Mouse (Mus musculus) hindbrain, postnatal 0 days (tissue): ENCODE measurements around the gene Gm9732. TPM values are rescaled to one million over a fixed set of nuclear protein-coding genes. Genes with fewer than 3 reads are reported as not detected.
"Not testable (repeated sequence)": the region's sequence is repeated elsewhere in the genome, so short reads cannot be mapped to it uniquely, and the experiment has no call there.

Experiments
- ATAC-seq: fragments of 200-750 bp; cut with Nextera tagmentation; 2 replicates; pipeline ENCODE4 v1.8.0; 2017; ENCODE audit warnings: mild to moderate bottlenecking, moderate TSS enrichment, moderate library complexity
- DNase-seq: peaks from one replicate; pipeline ENCODE4 v3.0.0-alpha.2; 2015; ENCODE audit warnings: low spot score
- H3K27ac ChIP-seq: fragments of 300-500 bp; sonication (generic); 2 replicates; pipeline ENCODE4 v1.5.1; 2014; ENCODE audit warnings: mild to moderate bottlenecking
- H3K27me3 ChIP-seq: fragments of 300-500 bp; sonication (generic); 2 replicates; pipeline ENCODE4 v1.6.1; 2014; ENCODE audit warnings: low read length, mixed read lengths; ENCODE audit not compliant: insufficient read depth
- H3K36me3 ChIP-seq: fragments of 300-500 bp; sonication (generic); 2 replicates; pipeline ENCODE4 v1.6.1; 2014; ENCODE audit warnings: low read length, mixed read lengths; ENCODE audit not compliant: insufficient read depth
- H3K4me1 ChIP-seq: fragments of 300-500 bp; sonication (generic); 2 replicates; pipeline ENCODE4 v1.6.1; 2014; ENCODE audit warnings: antibody characterized with exemption, low read length, mixed read lengths; ENCODE audit not compliant: insufficient read depth
- H3K4me2 ChIP-seq: fragments of 300-500 bp; sonication (generic); 2 replicates; pipeline ENCODE4 v1.6.1; 2014; ENCODE audit warnings: low read depth, mild to moderate bottlenecking, low read length, moderate library complexity, mixed read lengths
- H3K4me3 ChIP-seq: fragments of 300-500 bp; sonication (generic); 2 replicates; pipeline ENCODE4 v1.5.1; 2014; ENCODE audit warnings: low read length
- H3K9ac ChIP-seq: fragments of 300-500 bp; sonication (generic); replicated peaks from 2 replicates; pipeline ENCODE4 v1.6.1; 2014; ENCODE audit warnings: mild to moderate bottlenecking, low read length, moderate library complexity, mixed read lengths
- H3K9me3 ChIP-seq: fragments of 300-500 bp; sonication (generic); 2 replicates; pipeline ENCODE4 v1.6.1; 2016; ENCODE audit warnings: low read length, mixed read lengths
- whole genome bisulfite sequencing: fragments of 180-500 bp; shearing (Covaris S2); extraction: QIAGEN DNeasy Blood & Tissue Kit; methylation state at CpG from one replicate; pipeline ENCODE4 v1.1.7; 2014; 5-methylcytosine and 5-hydroxymethylcytosine counted together
- polyA plus RNA-seq: library from polyadenylated mRNA; unstranded; fragments of >200 nt; fragmentation: Nextera tagmentation; extraction: Ambion mirVana; gene quantifications from 2 replicates; pipeline ENCODE4 v1.2.1, GENCODE M21; 2015
- total RNA-seq: library from RNA; depleted of rRNA; stranded (reverse); fragments of >200 nt; gene quantifications from 2 replicates; pipeline ENCODE4 v1.2.3, GENCODE M21; 2014; rRNA removed

Gene Gm9732
- total and polyA plus RNA-seq, 2 experiments from 2014 or later = 0.15 to 1.4 TPM

DNA sequence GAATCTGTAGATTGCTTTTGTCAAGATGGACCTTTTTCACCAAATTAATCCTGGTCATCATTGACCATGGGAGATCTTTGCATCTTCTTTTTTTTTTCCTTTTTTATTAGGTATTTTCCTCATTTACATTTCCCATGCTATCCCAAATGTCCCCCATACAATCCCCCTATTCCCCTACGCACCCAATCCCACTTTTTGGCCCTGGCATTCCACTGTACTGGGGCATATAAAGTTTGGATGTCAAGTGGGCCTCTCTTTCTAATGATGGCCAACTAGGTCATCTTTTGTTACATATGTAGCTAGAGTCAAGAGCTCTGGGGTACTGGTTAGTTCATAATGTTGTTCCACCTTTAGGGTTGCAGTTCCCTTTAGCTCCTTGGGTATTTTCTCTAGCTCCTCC is 62.8 kb downstream of the Gm9732 start:
- not testable (repeated sequence) for H3K4me2 ChIP-seq, H3K9me3 ChIP-seq, H3K27me3 ChIP-seq, H3K9ac ChIP-seq, DNase-seq, H3K36me3 ChIP-seq, H3K27ac ChIP-seq, H3K4me1 ChIP-seq, H3K4me3 ChIP-seq, ATAC-seq
- 73% methylated on average over 1 of the region's 1 CpGs for WGBS

- H3K4me2 ChIP-seq, H3K27me3 ChIP-seq, DNase-seq, H3K9ac ChIP-seq, ATAC-seq, H3K36me3 ChIP-seq, H3K4me1 ChIP-seq, H3K9me3 ChIP-seq, H3K4me3 ChIP-seq, H3K27ac ChIP-seq: not testable (repeated sequence)
These were observed 72.9 kb downstream of the Gm9732 start, which contains the start of gene 1700001F09Rik for GRCm38 (mm10) chr14:43347711-43348110. 1700001F09Rik (minus strand) TSS chr14:43347811.

DNA sequence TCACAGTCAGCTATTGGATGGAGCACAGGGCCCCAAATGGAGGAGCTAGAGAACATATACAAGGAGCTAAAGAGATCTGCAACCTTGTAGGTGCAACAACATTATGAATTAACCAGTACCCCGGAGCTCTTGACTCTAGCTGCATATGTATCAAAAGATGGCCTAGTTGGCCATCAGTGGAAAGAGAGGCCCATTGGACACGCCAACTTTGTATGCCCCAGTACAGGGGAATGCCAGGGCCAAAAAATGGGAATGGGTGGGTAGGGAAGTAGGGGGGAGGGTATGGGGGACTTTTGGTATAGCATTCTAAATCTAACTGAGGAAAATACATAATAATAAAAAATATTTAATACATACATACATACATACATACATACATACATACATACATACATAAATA is 78.1 kb downstream of the Gm9732 start:
- H3K9ac ChIP-seq, H3K4me1 ChIP-seq, H3K9me3 ChIP-seq, H3K36me3 ChIP-seq, ATAC-seq, H3K27ac ChIP-seq, H3K27me3 ChIP-seq, DNase-seq, H3K4me2 ChIP-seq, H3K4me3 ChIP-seq: not testable (repeated sequence)
- 78% methylated on average over 2 of the region's 2 CpGs for WGBS

Other genes with a start within 250 kb of the Gm9732 start
- not detected in 2 replicates for gene Gm8094, start 198.4 kb upstream of the Gm9732 start, total RNA-seq
- not detected in 2 replicates for gene Gm8094, start 198.4 kb upstream of the Gm9732 start, polyA plus RNA-seq
- gene Gm8104, start 174.4 kb upstream of the Gm9732 start, total RNA-seq = not detected in 2 replicates
- gene Gm8104, start 174.4 kb upstream of the Gm9732 start, polyA plus RNA-seq = 0.19 and 0.36 TPM in 2 replicates
- gene Gm7233, start 95.2 kb upstream of the Gm9732 start, total RNA-seq = not detected in 2 replicates
- gene Gm7233, start 95.2 kb upstream of the Gm9732 start, polyA plus RNA-seq = 0.09 and 0.11 TPM in 2 replicates
- not detected in 2 replicates for gene Gm8122, start 39.7 kb upstream of the Gm9732 start, total RNA-seq
- gene Gm8122, start 39.7 kb upstream of the Gm9732 start, polyA plus RNA-seq = not detected in 2 replicates
- gene Gm8126, start 16.4 kb upstream of the Gm9732 start, total RNA-seq = not detected in 2 replicates
- not detected in 2 replicates for gene Gm8126, start 16.4 kb upstream of the Gm9732 start, polyA plus RNA-seq
- gene Gm8127, start 18.8 kb downstream of the Gm9732 start, total RNA-seq = not detected in 2 replicates
- gene Gm8127, start 18.8 kb downstream of the Gm9732 start, polyA plus RNA-seq = not detected in 2 replicates
- gene 1700001F09Rik, start 72.8 kb downstream of the Gm9732 start, total RNA-seq = not detected in 2 replicates
- not detected in 2 replicates for gene 1700001F09Rik, start 72.8 kb downstream of the Gm9732 start, polyA plus RNA-seq
- gene Gm8138, start 141.3 kb downstream of the Gm9732 start, total RNA-seq = not detected in 2 replicates
- gene Gm8138, start 141.3 kb downstream of the Gm9732 start, polyA plus RNA-seq = not detected in 2 replicates